Mouse (Mus musculus) midbrain, embryonic 11.5 days (tissue): ENCODE measurements around the gene Tnrc6c. TPM values are rescaled to one million over a fixed set of nuclear protein-coding genes. Genes with fewer than 3 reads are reported as not detected.

Experiments
- polyA plus RNA-seq: library from polyadenylated mRNA; unstranded; fragments of >200 nt; fragmentation: Nextera tagmentation; extraction: Ambion mirVana; gene quantifications from 2 replicates; pipeline ENCODE4 v1.2.1, GENCODE M21; 2014

The Tnrc6c gene
- polyA plus RNA-seq, 1 experiment from 2014 or later = 15.1 TPM

Other genes starting within 250 kb of the Tnrc6c start
- gene Gm11733, start 169.9 kb upstream of the Tnrc6c start, polyA plus RNA-seq = 0.25 TPM in 1 of 2 replicates, not detected in the other
- 1.0 and 1.2 TPM in 2 replicates for gene Tmc8, start 127.8 kb downstream of the Tnrc6c start, polyA plus RNA-seq
- 4.5 and 4.7 TPM in 2 replicates for gene Tmc6, start 127.9 kb downstream of the Tnrc6c start, polyA plus RNA-seq
- 0.65 and 1.3 TPM in 2 replicates for gene 6030468B19Rik, start 143.4 kb downstream of the Tnrc6c start, polyA plus RNA-seq
- 0.15 and 0.20 TPM in 2 replicates for gene Gm20708, start 155.4 kb downstream of the Tnrc6c start, polyA plus RNA-seq
- gene Syngr2, start 155.4 kb downstream of the Tnrc6c start, polyA plus RNA-seq = 29.9 and 36.4 TPM in 2 replicates
- gene Afmid, start 171.6 kb downstream of the Tnrc6c start, polyA plus RNA-seq = 2.8 and 3.9 TPM in 2 replicates
- 87.1 and 89.7 TPM in 2 replicates for gene Tk1, start 171.8 kb downstream of the Tnrc6c start, polyA plus RNA-seq
- 346 and 363 TPM in 2 replicates for gene Birc5, start 195.0 kb downstream of the Tnrc6c start, polyA plus RNA-seq
- gene Tmem235, start 206.5 kb downstream of the Tnrc6c start, polyA plus RNA-seq = not detected in 2 replicates
- gene Tha1, start 219.2 kb downstream of the Tnrc6c start, polyA plus RNA-seq = 1.7 and 2.4 TPM in 2 replicates